Mouse (Mus musculus) CH12.LX (cell line): ENCODE data around the gene Stat2. TPM values are rescaled to one million over a fixed set of nuclear protein-coding genes. Genes with fewer than 3 reads are reported as not detected.

Experiments used
- DNase-seq: peaks from one replicate; pipeline ENCODE4 v3.0.0-alpha.2; 2013; ENCODE audit errors: extremely low read depth
- H3K27ac ChIP-seq: 2 replicates; pipeline ENCODE4 v1.5.1; 2012; ENCODE audit warnings: low read depth, mild to moderate bottlenecking, control low read depth, moderate library complexity; ENCODE audit not compliant: insufficient read depth
- H3K27me3 ChIP-seq: replicated peaks from 2 replicates; pipeline ENCODE3; 2012; ENCODE audit warnings: inconsistent platforms
- H3K36me3 ChIP-seq, 2 experiments: replicated peaks in 1 of 2; 2 replicates each; pipeline versions ENCODE3 to v1.6.1; 2012; ENCODE audit warnings: inconsistent platforms in 1 of 2, low read length in 1 of 2, mild to moderate bottlenecking in 1 of 2, mixed read lengths in 1 of 2, moderate library complexity in 1 of 2; ENCODE audit not compliant: control insufficient read depth in 1 of 2, insufficient read depth in 1 of 2
- H3K4me1 ChIP-seq, 2 experiments: 2 replicates each; pipeline ENCODE4 v1.6.1; 2012; ENCODE audit warnings: inconsistent platforms in 1 of 2, moderate library complexity in 1 of 2; ENCODE audit not compliant: insufficient read depth in 2 of 2, control insufficient read depth in 1 of 2
- H3K4me2 ChIP-seq: 2 replicates; pipeline ENCODE4 v1.6.1; 2012; ENCODE audit warnings: low read depth, mild to moderate bottlenecking, control low read depth; ENCODE audit not compliant: poor library complexity, insufficient read depth, severe bottlenecking
- H3K4me3 ChIP-seq, 3 experiments: fragments of 150-350 bp in 1 of 3; sonication (generic) in 1 of 3; replicated peaks in 1 of 3; 2 replicates each; pipeline versions ENCODE3 to v1.5.1; 2011 to 2012; ENCODE audit warnings: low read depth in 2 of 3, low read length in 2 of 3, mild to moderate bottlenecking in 2 of 3, moderate library complexity in 2 of 3, control low read depth in 1 of 3, improper control_type of control experiment in 1 of 3, inconsistent platforms in 1 of 3, mixed read lengths in 1 of 3; ENCODE audit not compliant: poor library complexity in 1 of 3
- H3K79me2 ChIP-seq: replicated peaks from 2 replicates; pipeline ENCODE4 v1.6.1; 2012; ENCODE audit warnings: mild to moderate bottlenecking, moderate library complexity; ENCODE audit not compliant: control insufficient read depth, poor library complexity, insufficient read depth, severe bottlenecking; ENCODE audit errors: extremely low read depth
- H3K9ac ChIP-seq: 2 replicates; pipeline ENCODE4 v1.6.1; 2012; ENCODE audit warnings: low read depth, mild to moderate bottlenecking, control low read depth, moderate library complexity; ENCODE audit not compliant: insufficient read depth
- H3K9me3 ChIP-seq: replicated peaks from 2 replicates; pipeline ENCODE3; 2012; ENCODE audit warnings: low read length, inconsistent platforms, mixed read lengths
- CTCF ChIP-seq, 2 experiments: IDR thresholded peaks in 1 of 2; conservative IDR thresholded peaks in 1 of 2; 2 replicates each; pipeline ENCODE4 v1.5.1; 2011 to 2012; ENCODE audit warnings: low read depth in 2 of 2, low read length in 2 of 2, improper control_type of control experiment in 1 of 2, inconsistent platforms in 1 of 2, mild to moderate bottlenecking in 1 of 2, moderate library complexity in 1 of 2
- E2F4 ChIP-seq: IDR thresholded peaks from 2 replicates; pipeline ENCODE4 v1.6.1; 2011; ENCODE audit warnings: low read depth, low read length, improper control_type of control experiment; ENCODE audit not compliant: insufficient replicate concordance
- ELF1 ChIP-seq: IDR thresholded peaks from 2 replicates; pipeline ENCODE4 v1.6.1; 2014; ENCODE audit warnings: low read depth, mild to moderate bottlenecking, inconsistent platforms, low read length, improper control_type of control experiment
- GABPA ChIP-seq: IDR thresholded peaks from 2 replicates; pipeline ENCODE4 v1.6.1; 2012; ENCODE audit warnings: low read depth, low read length, improper control_type of control experiment, inconsistent platforms; ENCODE audit not compliant: insufficient replicate concordance
- HCFC1 ChIP-seq: IDR thresholded peaks from 2 replicates; pipeline ENCODE4 v1.6.1; 2012; ENCODE audit warnings: low read depth, mild to moderate bottlenecking, inconsistent platforms, low read length, improper control_type of control experiment
- IRF4 ChIP-seq: IDR thresholded peaks from 2 replicates; pipeline ENCODE4 v1.6.1; 2014; ENCODE audit warnings: low read depth, mild to moderate bottlenecking, inconsistent platforms, low read length, improper control_type of control experiment
- JUN ChIP-seq: IDR thresholded peaks from 2 replicates; pipeline ENCODE4 v1.6.1; 2011; ENCODE audit warnings: low read depth, mild to moderate bottlenecking, low read length, improper control_type of control experiment, moderate library complexity; ENCODE audit not compliant: insufficient read depth
- JUND ChIP-seq: conservative IDR thresholded peaks from 2 replicates; pipeline ENCODE4 v1.6.1; 2011; ENCODE audit warnings: low read depth, low read length, improper control_type of control experiment
- KAT2A ChIP-seq: IDR thresholded peaks from 2 replicates; pipeline ENCODE4 v1.6.1; 2012; ENCODE audit warnings: low read length, improper control_type of control experiment, inconsistent platforms; ENCODE audit not compliant: insufficient replicate concordance
- MAX ChIP-seq: IDR thresholded peaks from 2 replicates; pipeline ENCODE4 v1.6.1; 2011; ENCODE audit warnings: low read length, improper control_type of control experiment
- MAZ ChIP-seq: IDR thresholded peaks from 2 replicates; pipeline ENCODE4 v1.6.1; 2012; ENCODE audit warnings: low read depth, mild to moderate bottlenecking, inconsistent platforms, low read length, improper control_type of control experiment, moderate library complexity
- MEF2A ChIP-seq: IDR thresholded peaks from 2 replicates; pipeline ENCODE4 v1.6.1; 2014; ENCODE audit warnings: low read depth, mild to moderate bottlenecking, inconsistent platforms, low read length, improper control_type of control experiment, borderline replicate concordance
- MXI1 ChIP-seq: IDR thresholded peaks from 2 replicates; pipeline ENCODE4 v1.6.1; 2011; ENCODE audit warnings: mild to moderate bottlenecking, low read depth, low read length, improper control_type of control experiment
- MYC ChIP-seq: IDR thresholded peaks from 2 replicates; pipeline ENCODE4 v1.6.1; 2011; ENCODE audit warnings: low read depth, mild to moderate bottlenecking, improper control_type of control experiment, low read length
- NRF1 ChIP-seq: IDR thresholded peaks from 2 replicates; pipeline ENCODE4 v1.6.1; 2014; ENCODE audit warnings: low read depth, mild to moderate bottlenecking, inconsistent platforms, low read length, improper control_type of control experiment, moderate library complexity
- POLR2A ChIP-seq: IDR thresholded peaks from 2 replicates; pipeline ENCODE4 v1.6.1; 2011; ENCODE audit warnings: low read depth, mild to moderate bottlenecking, improper control_type of control experiment, low read length
- POLR2AphosphoS2 ChIP-seq: IDR thresholded peaks from 2 replicates; pipeline ENCODE4 v1.6.1; 2011; ENCODE audit warnings: low read depth, low read length, improper control_type of control experiment
- SMC3 ChIP-seq: IDR thresholded peaks from 2 replicates; pipeline ENCODE4 v1.6.1; 2011; ENCODE audit warnings: low read depth, low read length, improper control_type of control experiment
- TBP ChIP-seq: conservative IDR thresholded peaks from 2 replicates; pipeline ENCODE4 v1.6.1; 2011; ENCODE audit warnings: low read depth, low read length, improper control_type of control experiment
- TCF12 ChIP-seq: IDR thresholded peaks from 2 replicates; pipeline ENCODE4 v1.6.1; 2014; ENCODE audit warnings: low read depth, mild to moderate bottlenecking, inconsistent platforms, low read length, improper control_type of control experiment
- USF1 ChIP-seq: IDR thresholded peaks from 2 replicates; pipeline ENCODE4 v1.6.1; 2014; ENCODE audit warnings: low read depth, mild to moderate bottlenecking, inconsistent platforms, low read length, improper control_type of control experiment
- USF2 ChIP-seq: conservative IDR thresholded peaks from 2 replicates; pipeline ENCODE4 v1.6.1; 2011; ENCODE audit warnings: low read depth, low read length, improper control_type of control experiment
- ZC3H11A ChIP-seq: IDR thresholded peaks from 2 replicates; pipeline ENCODE4 v1.6.1; 2012; ENCODE audit warnings: low read depth, mild to moderate bottlenecking, inconsistent platforms, low read length, improper control_type of control experiment
- dilution Hi-C: fragments of 300-500 bp; cut with MboI; formaldehyde crosslinking; loops from 2 replicates; pipeline ENCODE4 v1.14.3; 2020; ENCODE audit warnings: low sequenced_read_pairs; ENCODE audit not compliant: extremely low pct_unique_long_range_greater_than_20kb, extremely low pct_ligation_motif_present
- in situ Hi-C: fragments of 300-500 bp; cut with MboI; formaldehyde crosslinking; loops from 3 replicates; pipeline ENCODE4 v1.14.3; 2019; ENCODE audit warnings: low sequenced_read_pairs, low pct_ligation_motif_present, low pct_unique_long_range_greater_than_20kb, mixed read lengths
- polyA plus RNA-seq: library from polyadenylated mRNA; unstranded; fragments of >175 nt; gene quantifications from 2 replicates; pipeline ENCODE4 v1.2.1, GENCODE M21; 2012; ENCODE audit warnings: low read depth; ENCODE audit not compliant: insufficient read length
- total RNA-seq, 2 experiments: library from RNA; depleted of rRNA; stranded (reverse); fragments of 300-350 nt in 1 of 2; fragments of >200 nt in 1 of 2; gene quantifications; 2 replicates each; pipeline ENCODE4 v1.2.3; 2012 to 2014

The Stat2 gene
- total and polyA plus RNA-seq, 3 experiments, result 3.3 to 14.6 (median 12.5) TPM

DNA sequence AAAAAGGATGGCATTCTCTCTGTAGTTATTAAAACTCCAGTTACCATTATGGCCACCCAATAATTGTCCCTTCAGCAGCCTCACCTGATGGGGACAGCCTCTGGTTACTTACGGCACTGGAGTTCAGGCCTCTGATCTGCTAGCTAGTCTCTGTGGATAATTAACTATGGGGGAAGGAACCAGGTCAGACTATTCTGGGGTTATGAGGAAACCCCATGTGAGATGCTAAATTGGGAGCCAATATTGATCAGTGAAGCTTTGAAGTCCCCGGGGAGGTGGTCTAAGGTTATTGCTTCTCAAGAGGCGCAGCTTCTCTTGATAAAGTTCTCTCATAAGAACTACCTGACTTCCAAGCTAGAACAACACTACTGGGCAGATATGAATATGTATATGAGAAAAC, 65.8 kb downstream of the Stat2 start:
- Histone ChIP-seq H3K4me2 (peak overlapping the region; percentile 48), H3K9me3 (no peaks in the 10 kb centered on the region), H3K79me2 (peaks cover 33% of the 10 kb centered on the region), H3K9ac (peak overlapping the region; percentile 86; the same call in 1 of the 2 replicates), H3K36me3 (peaks cover 3 to 14% of the 10 kb centered on the region in 2 experiments), H3K4me1 (peaks cover 10 to 33% of the 10 kb centered on the region in 2 experiments), H3K27me3 (no peaks in the 10 kb centered on the region), H3K4me3 (no peak overlapping the region), H3K27ac (no peak overlapping the region)
- in situ Hi-C loops (no loop called here), dilution Hi-C loops (no loop called here)
- no peak for DNase-seq
- TF ChIP-seq POLR2A, result no peak
- TF ChIP-seq USF1, result no peak
- TF ChIP-seq MEF2A, result peak; percentile 65

DNA sequence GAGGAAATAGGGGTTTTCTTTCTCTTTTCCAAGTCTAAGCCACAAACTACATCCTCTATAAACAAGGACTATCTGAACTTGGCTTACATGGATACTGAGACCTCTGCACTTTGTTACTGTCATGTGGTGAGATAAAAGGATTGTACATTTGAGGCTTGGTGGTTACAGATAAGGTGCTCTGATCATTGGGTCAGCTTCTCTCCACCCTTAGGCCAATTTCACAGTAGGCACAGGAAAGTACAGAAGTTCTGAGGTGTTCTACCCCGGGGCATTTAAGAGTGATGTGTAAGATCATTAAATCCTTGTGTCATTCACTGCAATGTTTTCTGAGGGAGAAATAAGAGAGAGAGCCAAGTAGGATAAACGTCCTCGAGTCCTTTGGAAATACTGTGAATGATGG, 66.2 kb downstream of the Stat2 start:
- H3K27me3 ChIP-seq, result no peaks in the 10 kb centered on the region
- peak overlapping the region; percentile 83 to 94 (median 94) for H3K4me3 ChIP-seq
- H3K9ac ChIP-seq, result peak overlapping the region; percentile 86
- TF ChIP-seq MYC, result no peak
- TF ChIP-seq NRF1, result no peak
- TF ChIP-seq E2F4, result no peak
- TF ChIP-seq JUN, result no peak
- TF ChIP-seq POLR2AphosphoS2, result no peak
- no peak for TF ChIP-seq CTCF (conservative IDR thresholded peaks at IDR 0.05 in 1 of 2, IDR thresholded peaks at IDR 0.05 in 1 of 2; ENCODE audit: low read depth in 2 of 2, low read length in 2 of 2)
- TF ChIP-seq IRF4, result no peak
- no peak for TF ChIP-seq MAZ
- no peak for DNase-seq
- H3K4me2 ChIP-seq, result peak overlapping the region; percentile 82
- in situ Hi-C loops (no loop called here), dilution Hi-C loops (no loop called here)
- peaks cover 3 to 18% of the 10 kb centered on the region in 2 experiments for H3K36me3 ChIP-seq
- peaks cover 10 to 37% of the 10 kb centered on the region in 2 experiments for H3K4me1 ChIP-seq
- H3K9me3 ChIP-seq, result no peaks in the 10 kb centered on the region
- peaks cover 37% of the 10 kb centered on the region for H3K79me2 ChIP-seq
- H3K27ac ChIP-seq, result no peak overlapping the region

DNA sequence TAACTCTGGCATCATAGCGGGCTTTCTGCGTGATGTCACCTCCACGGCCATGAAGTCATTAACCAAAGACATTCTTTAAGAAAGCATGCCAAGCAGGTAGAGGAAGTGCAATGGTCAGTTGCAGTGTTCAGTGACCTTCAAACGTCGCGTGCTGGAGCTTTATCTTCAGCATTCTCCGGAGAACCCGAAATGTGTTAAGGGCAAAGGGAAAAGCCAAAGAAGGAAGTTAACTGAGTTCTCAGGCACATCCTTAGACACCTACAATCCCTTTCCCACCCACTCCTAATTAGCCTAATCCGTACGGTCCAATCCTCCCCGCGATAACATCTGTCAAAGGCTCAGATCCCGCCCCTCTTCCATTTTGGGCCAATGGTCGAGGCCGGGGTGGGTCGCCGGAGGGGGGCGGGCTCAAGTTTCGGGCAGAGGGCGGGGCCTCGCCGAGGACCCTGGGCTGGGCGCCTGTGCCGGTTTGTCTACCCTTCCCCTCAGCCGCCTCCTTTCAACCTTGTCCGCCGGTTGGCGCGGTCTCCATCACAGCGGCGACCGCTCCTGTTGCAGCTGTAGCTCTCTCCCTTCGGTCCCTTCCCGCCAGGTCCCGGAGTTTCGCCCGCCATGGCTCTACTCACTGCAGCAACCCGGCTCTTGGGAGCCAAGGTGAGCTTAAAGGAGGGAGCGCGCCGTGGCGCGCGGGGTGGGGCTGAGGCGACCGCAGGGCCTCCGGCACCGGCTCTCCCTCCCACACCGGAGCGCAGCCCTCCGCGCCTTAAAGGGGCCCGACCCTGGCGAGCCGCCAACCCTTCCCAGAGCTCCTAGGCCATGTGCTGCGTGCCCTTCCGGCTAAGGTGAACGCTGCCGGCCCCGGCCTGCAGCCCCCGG, 67.2 kb downstream of the Stat2 start, which contains the start of gene Cs:
Gene Cs, plus strand, starts transcription at position 429 of the 876 bp plus-strand sequence.
- Histone ChIP-seq H3K4me3 (peak within 1 kb of the TSS; percentile 85 to 94 (median 94)), H3K4me1 (peaks cover 10 to 43% of the 10 kb centered on the region in 2 experiments), H3K36me3 (peaks cover 3 to 21% of the 10 kb centered on the region in 2 experiments), H3K4me2 (peak within 1 kb of the TSS; percentile 100), H3K9ac (peak within 1 kb of the TSS; percentile 87), H3K9me3 (no peaks in the 10 kb centered on the region), H3K79me2 (peaks cover 45% of the 10 kb centered on the region), H3K27ac (peak within 1 kb of the TSS; percentile 89), H3K27me3 (no peaks in the 10 kb centered on the region)
- peak; percentile 98 for DNase-seq
- dilution Hi-C loops, result no loop called here
- in situ Hi-C loops, result no loop called here
- TF ChIP-seq MYC (peak; percentile 83), NRF1 (0 out of 2 replicates have a peak, but pooled peaks have one; percentile 20), JUND (no peak), JUN (no peak), POLR2AphosphoS2 (0 out of 2 replicates have a peak, but pooled peaks have one; percentile 42), TCF12 (peak; percentile 64; the same call in 1 of the 2 replicates), KAT2A (no peak), ELF1 (peak; percentile 78), TBP (peak; percentile 73), USF2 (no peak), SMC3 (no peak), MAZ (no peak), MXI1 (peak; percentile 86), HCFC1 (peak; percentile 77), MAX (peak; percentile 97), ZC3H11A (no peak), GABPA (peak; percentile 54; the same call in 1 of the 2 replicates)
